Mouse (Mus musculus): ENCODE measurements around the gene Mrpl46. TPM values are rescaled to one million over a fixed set of nuclear protein-coding genes. Genes with fewer than 3 reads are reported as not detected.

Gene Mrpl46
- polyA plus RNA-seq, 1 experiment from 2014 or later = 58.7 TPM

- Histone ChIP-seq H3K36me3 (no peaks in the 10 kb centered on the region), H3K9ac (no peak overlapping the region), H3K27me3 (no peaks in the 10 kb centered on the region), H3K4me1 (replicated peaks) (0 out of 2 replicates have a peak, but pooled peaks cover 5% of the 10 kb centered on the region), H3K4me2 (no peak overlapping the region), H3K4me3 (no peak overlapping the region), H3K9me3 (no peaks in the 10 kb centered on the region), H3K27ac (replicated peaks) (no peak overlapping the region)
- 81% methylated on average over 3 of the region's 3 CpGs for WGBS
- no peak for ATAC-seq (ENCODE audit: low read depth)
Measured at GRCm38 (mm10) chr7:78763801-78764200, 19.5 kb downstream of the Mrpl46 start.

GRCm38 (mm10) chr7:78754458-78755000 lies 28.8 kb downstream of the Mrpl46 start:
- no peak for ATAC-seq (ENCODE audit: low read depth)
- Histone ChIP-seq H3K27me3 (no peaks in the 10 kb centered on the region), H3K9me3 (no peaks in the 10 kb centered on the region), H3K4me1 (replicated peaks) (no peaks in the 10 kb centered on the region), H3K4me3 (no peak overlapping the region), H3K4me2 (no peak overlapping the region), H3K9ac (no peak overlapping the region), H3K27ac (replicated peaks) (no peak overlapping the region), H3K36me3 (no peaks in the 10 kb centered on the region)
- 57% methylated on average over 8 of the region's 8 CpGs for WGBS

- no peaks in the 10 kb centered on the region for H3K9me3 ChIP-seq
- H3K4me2 ChIP-seq = no peak overlapping the region
- no peak for ATAC-seq (ENCODE audit: low read depth)
- H3K36me3 ChIP-seq = no peaks in the 10 kb centered on the region
- no peaks in the 10 kb centered on the region for H3K4me1 ChIP-seq (replicated peaks)
- H3K27me3 ChIP-seq = no peaks in the 10 kb centered on the region
- no peak overlapping the region for H3K9ac ChIP-seq
- no peak overlapping the region for H3K4me3 ChIP-seq
- WGBS = 75% methylated on average over 7 of the region's 7 CpGs
- no peak overlapping the region for H3K27ac ChIP-seq (replicated peaks)
Measured at GRCm38 (mm10) chr7:78753752-78754457, 29.4 kb downstream of the Mrpl46 start.

GRCm38 (mm10) chr7:78752961-78753360 lies 30.4 kb downstream of the Mrpl46 start:
- no peak overlapping the region for H3K27ac ChIP-seq (replicated peaks)
- no peaks in the 10 kb centered on the region for H3K27me3 ChIP-seq
- H3K4me3 ChIP-seq = no peak overlapping the region
- no peaks in the 10 kb centered on the region for H3K4me1 ChIP-seq (replicated peaks)
- no peak for ATAC-seq (ENCODE audit: low read depth)
- H3K9ac ChIP-seq = no peak overlapping the region
- H3K9me3 ChIP-seq = no peaks in the 10 kb centered on the region
- H3K36me3 ChIP-seq = no peaks in the 10 kb centered on the region
- WGBS = 90% methylated on average over 4 of the region's 4 CpGs
- no peak overlapping the region for H3K4me2 ChIP-seq

GRCm38 (mm10) chr7:78743731-78744385 lies 39.5 kb downstream of the Mrpl46 start:
- no peak for ATAC-seq (ENCODE audit: low read depth)
- Histone ChIP-seq H3K27ac (replicated peaks) (no peak overlapping the region), H3K36me3 (no peaks in the 10 kb centered on the region), H3K9me3 (no peaks in the 10 kb centered on the region), H3K9ac (no peak overlapping the region), H3K4me2 (no peak overlapping the region), H3K4me1 (replicated peaks) (no peaks in the 10 kb centered on the region), H3K4me3 (no peak overlapping the region), H3K27me3 (no peaks in the 10 kb centered on the region)
- WGBS = 75% methylated on average over 5 of the region's 5 CpGs

- no peak overlapping the region for H3K4me2 ChIP-seq
- H3K4me3 ChIP-seq = no peak overlapping the region
- H3K9me3 ChIP-seq = no peaks in the 10 kb centered on the region
- H3K36me3 ChIP-seq = no peaks in the 10 kb centered on the region
- no peaks in the 10 kb centered on the region for H3K27me3 ChIP-seq
- 65% methylated on average over 8 of the region's 8 CpGs for WGBS
- no peak overlapping the region for H3K27ac ChIP-seq (replicated peaks)
- H3K9ac ChIP-seq = no peak overlapping the region
- no peak for ATAC-seq (ENCODE audit: low read depth)
- no peaks in the 10 kb centered on the region for H3K4me1 ChIP-seq (replicated peaks)
Measured at GRCm38 (mm10) chr7:78739351-78740000, 43.9 kb downstream of the Mrpl46 start.

GRCm38 (mm10) chr7:78737614-78738210 lies 45.6 kb downstream of the Mrpl46 start, which contains the start of gene Ntrk3:
TSS of gene Ntrk3 (minus strand) at chr7:78738012.
- no peak for ATAC-seq (ENCODE audit: low read depth)
- Histone ChIP-seq H3K36me3 (no peaks in the 10 kb centered on the region), H3K4me3 (no peak within 1 kb of the TSS), H3K27ac (replicated peaks) (no peak within 1 kb of the TSS), H3K4me1 (replicated peaks) (no peaks in the 10 kb centered on the region), H3K9me3 (no peaks in the 10 kb centered on the region), H3K4me2 (no peak within 1 kb of the TSS), H3K27me3 (no peaks in the 10 kb centered on the region), H3K9ac (no peak within 1 kb of the TSS)
- WGBS = 85% methylated on average over 5 of the region's 5 CpGs

- H3K36me3 ChIP-seq = no peaks in the 10 kb centered on the region
- H3K27ac ChIP-seq (replicated peaks) = no peak overlapping the region
- no peaks in the 10 kb centered on the region for H3K9me3 ChIP-seq
- no peaks in the 10 kb centered on the region for H3K4me1 ChIP-seq (replicated peaks)
- ATAC-seq (ENCODE audit: low read depth) = no peak
- 95% methylated on average over 6 of the region's 6 CpGs for WGBS
- no peaks in the 10 kb centered on the region for H3K27me3 ChIP-seq
- no peak overlapping the region for H3K4me2 ChIP-seq
- H3K4me3 ChIP-seq = no peak overlapping the region
- H3K9ac ChIP-seq = no peak overlapping the region
Measured at GRCm38 (mm10) chr7:78737196-78737595, 46.1 kb downstream of the Mrpl46 start.

GRCm38 (mm10) chr7:78731391-78731790 lies 51.9 kb downstream of the Mrpl46 start:
- no peaks in the 10 kb centered on the region for H3K36me3 ChIP-seq
- H3K9ac ChIP-seq = no peak overlapping the region
- no peak for ATAC-seq (ENCODE audit: low read depth)
- no peaks in the 10 kb centered on the region for H3K4me1 ChIP-seq (replicated peaks)
- H3K4me2 ChIP-seq = no peak overlapping the region
- H3K9me3 ChIP-seq = no peaks in the 10 kb centered on the region
- no peak overlapping the region for H3K4me3 ChIP-seq
- no peaks in the 10 kb centered on the region for H3K27me3 ChIP-seq
- WGBS = 83% methylated on average over 8 of the region's 8 CpGs
- H3K27ac ChIP-seq (replicated peaks) = no peak overlapping the region

Other genes starting within 250 kb of the Mrpl46 start
- 22.5 and 23.6 TPM in 2 replicates for gene Ntrk3, start 45.5 kb downstream of the Mrpl46 start, polyA plus RNA-seq (2015; fragmentation: Nextera tagmentation; extraction: Ambion mirVana)
- gene Mrps11, start 412 bp downstream of the Mrpl46 start, polyA plus RNA-seq (2015; fragmentation: Nextera tagmentation; extraction: Ambion mirVana) = 80.6 and 88.7 TPM in 2 replicates
- 17.1 and 17.2 TPM in 2 replicates for gene Det1, start 63.7 kb upstream of the Mrpl46 start, polyA plus RNA-seq (2015; fragmentation: Nextera tagmentation; extraction: Ambion mirVana)
- 43.8 and 47.9 TPM in 2 replicates for gene Aen, start 112.3 kb upstream of the Mrpl46 start, polyA plus RNA-seq (2015; fragmentation: Nextera tagmentation; extraction: Ambion mirVana)
- gene Isg20, start 129.9 kb upstream of the Mrpl46 start, polyA plus RNA-seq (2015; fragmentation: Nextera tagmentation; extraction: Ambion mirVana) = 0.45 TPM in 1 of 2 replicates, not detected in the other